Mouse (Mus musculus) megakaryocyte-erythroid progenitor cell, adult 5-6 weeks (primary cell): ENCODE measurements around the gene Syngr1. TPM values are rescaled to one million over a fixed set of nuclear protein-coding genes. Genes with fewer than 3 reads are reported as not detected.

Source experiments
- ATAC-seq: replicated peaks from 2 replicates; pipeline ENCODE4 v1.8.0; 2016; ENCODE audit warnings: mild to moderate bottlenecking, inconsistent platforms; ENCODE audit not compliant: severe bottlenecking, poor library complexity, low FRiP score, low TSS enrichment
- total RNA-seq, 2 experiments: library from RNA; stranded (forward) in 1 of 2; stranded (reverse) in 1 of 2; fragments of 200-1000, 215-1000 nt in 1 of 2; fragments of >200 nt in 1 of 2; fragmentation: Nextera tagmentation in 1 of 2; gene quantifications; 2 replicates each; pipeline ENCODE4 v1.2.3; 2014 to 2017

Syngr1 gene
- total RNA-seq, 2 experiments from 2014 or later: 7.0 to 18.1 TPM

- ATAC-seq: peak; percentile 83
Measured at GRCm38 (mm10) chr15:80083276-80083731, 7.8 kb upstream of the Syngr1 start.

GRCm38 (mm10) chr15:80083740-80084139 is 7.4 kb upstream of the Syngr1 start:
- peak; percentile 6 for ATAC-seq

- peak; percentile 67 for ATAC-seq
Measured at GRCm38 (mm10) chr15:80087406-80088012, 3.6 kb upstream of the Syngr1 start.

GRCm38 (mm10) chr15:80088637-80089036 is 2.5 kb upstream of the Syngr1 start:
- ATAC-seq: peak; percentile 59

GRCm38 (mm10) chr15:80090155-80090554 is 979 bp upstream of the Syngr1 start:
- ATAC-seq: no peak

DNA sequence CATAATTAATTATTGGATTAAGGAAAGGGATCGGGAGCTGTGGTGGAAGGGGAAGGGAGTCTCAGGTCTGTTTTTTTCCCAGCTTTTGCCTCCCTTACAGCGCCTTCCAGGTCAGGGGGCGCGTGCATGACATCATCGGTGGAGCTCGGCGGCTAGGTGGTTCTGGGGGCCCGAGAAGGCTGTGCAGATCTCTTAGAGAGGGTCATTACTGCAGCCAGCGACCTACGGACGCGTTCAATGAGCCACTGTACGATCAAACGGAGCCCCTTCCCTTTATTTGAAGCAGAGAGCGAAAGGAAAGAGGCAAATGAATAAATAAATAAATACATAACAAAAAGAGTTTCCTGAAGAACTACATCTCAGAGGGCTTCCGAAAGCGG is 403 bp upstream of the Syngr1 start:
- no peak for ATAC-seq

DNA sequence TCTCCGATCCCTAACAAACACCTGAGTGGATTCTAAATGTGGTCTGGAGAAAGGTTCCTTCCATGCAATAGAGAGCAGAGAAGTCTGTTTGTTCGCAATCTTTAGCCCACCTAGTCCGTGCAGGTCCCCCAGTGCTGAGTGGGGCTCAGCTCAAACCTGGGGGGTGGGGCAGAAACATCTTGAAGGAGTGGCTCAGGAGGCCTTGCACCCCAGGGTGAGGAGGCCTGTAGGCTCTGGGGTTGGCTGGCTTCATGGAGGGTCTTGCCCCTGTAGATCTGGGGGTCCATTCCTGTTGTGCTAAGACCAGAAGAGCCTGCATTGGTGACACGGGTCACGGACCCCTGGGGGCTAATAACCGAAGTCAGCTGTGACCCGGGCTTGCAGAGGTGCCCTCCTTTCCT is 907 bp downstream of the Syngr1 start:
- no peak for ATAC-seq

DNA sequence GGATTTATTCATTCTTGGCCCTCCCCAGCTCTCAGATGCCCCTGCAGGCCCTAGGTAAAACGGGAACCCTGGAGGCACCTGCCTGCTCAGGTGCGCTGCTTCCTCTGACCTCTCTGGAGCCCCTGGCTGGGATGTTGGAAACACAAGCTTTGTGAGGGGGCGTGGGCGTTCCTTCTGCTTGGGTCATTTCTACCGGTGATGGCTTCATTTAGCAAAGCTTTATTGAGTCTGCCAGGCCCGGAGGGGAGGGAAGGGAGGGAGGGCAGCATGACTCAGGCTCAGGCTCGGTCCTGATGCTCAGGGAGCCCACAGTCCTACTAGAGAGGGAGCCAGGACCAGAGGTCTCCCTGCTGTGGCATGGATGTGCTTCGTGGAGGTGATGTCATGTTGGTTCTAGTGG is 1.5 kb downstream of the Syngr1 start:
- ATAC-seq: no peak

DNA sequence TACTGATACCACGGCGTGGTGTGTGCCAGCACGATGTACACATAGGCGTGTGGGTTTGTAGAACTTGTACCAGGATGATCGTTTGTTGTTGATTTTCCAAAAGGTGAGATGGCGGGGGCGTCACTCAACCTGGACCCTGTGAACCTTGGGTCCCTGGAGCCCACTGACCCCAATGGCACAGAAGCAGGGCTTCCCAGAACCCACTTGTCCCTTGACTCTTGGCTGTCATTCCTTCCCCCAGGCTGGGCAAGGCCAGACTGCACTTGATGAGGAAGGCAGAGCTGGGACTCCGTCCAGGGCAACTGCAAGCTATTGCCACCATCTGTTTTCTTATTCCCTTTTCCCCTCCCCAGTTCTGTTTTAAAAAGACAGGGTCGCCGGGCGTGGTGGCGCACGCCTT is 3.1 kb downstream of the Syngr1 start:
- no peak for ATAC-seq

DNA sequence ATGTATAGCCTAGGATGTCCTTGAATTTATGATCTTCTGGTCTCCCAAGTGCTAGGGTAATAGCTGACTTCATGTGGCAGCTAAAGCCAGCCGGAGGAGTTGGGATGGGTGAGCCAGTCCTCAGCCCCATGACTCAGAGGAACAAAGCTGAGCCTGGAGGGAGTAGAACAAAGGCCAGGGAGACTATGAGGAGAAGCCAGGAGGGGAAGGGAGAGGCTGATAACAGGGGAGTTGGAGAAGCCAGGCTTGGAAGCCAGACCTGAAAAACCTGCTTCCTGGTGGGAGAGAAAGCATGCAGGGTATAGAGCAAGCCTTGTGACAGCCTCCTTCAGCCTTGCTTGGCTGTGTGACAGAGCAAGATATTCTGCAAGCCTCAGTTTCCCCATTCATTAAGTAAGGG is 4.5 kb downstream of the Syngr1 start:
- no peak for ATAC-seq

DNA sequence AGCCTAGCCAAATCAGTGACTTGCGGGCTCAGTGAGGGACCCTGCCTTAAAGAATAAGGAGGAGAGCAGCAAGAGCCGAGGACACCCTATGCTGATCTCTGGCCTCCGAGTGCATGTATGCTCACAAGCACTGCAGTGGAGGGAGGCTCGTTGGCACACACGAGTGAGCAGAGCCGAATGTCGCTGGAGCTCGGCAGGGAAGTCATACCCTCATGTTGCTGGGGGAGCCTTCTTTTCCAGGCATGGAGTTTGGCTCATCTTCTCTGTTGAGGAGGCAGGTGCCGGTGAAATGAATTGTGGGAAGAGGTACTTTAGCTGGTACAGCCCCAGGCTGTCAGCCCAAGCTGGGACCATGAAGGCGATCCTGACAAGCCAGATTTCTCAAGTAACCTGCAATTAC is 5.3 kb downstream of the Syngr1 start:
- no peak for ATAC-seq

- ATAC-seq: peak; percentile 86
Measured at GRCm38 (mm10) chr15:80096946-80097881, 6.1 kb downstream of the Syngr1 start.

DNA sequence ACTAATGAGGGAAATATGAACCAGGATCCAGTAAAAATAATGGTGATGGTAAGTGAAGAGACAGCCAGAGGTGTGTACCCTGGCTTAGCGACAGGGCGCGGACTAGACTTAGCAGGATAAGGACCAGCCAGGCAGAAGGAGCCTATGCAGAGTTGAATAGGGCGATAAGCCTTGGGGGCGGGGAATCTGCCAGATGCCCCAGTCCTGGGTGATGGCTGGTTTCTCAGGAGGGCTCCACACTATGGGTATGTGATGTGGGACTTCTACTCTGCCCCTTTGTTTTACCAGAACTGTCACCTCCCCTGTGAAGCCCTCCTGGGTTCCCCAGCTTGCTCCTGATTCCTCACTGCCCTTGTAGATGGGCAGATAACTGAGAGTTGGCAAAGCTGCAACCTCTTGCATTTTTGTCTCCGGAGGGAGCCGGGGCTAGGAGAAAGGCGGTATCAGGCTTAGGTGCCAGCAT is 6.9 kb downstream of the Syngr1 start:
- ATAC-seq: peak; percentile 74

DNA sequence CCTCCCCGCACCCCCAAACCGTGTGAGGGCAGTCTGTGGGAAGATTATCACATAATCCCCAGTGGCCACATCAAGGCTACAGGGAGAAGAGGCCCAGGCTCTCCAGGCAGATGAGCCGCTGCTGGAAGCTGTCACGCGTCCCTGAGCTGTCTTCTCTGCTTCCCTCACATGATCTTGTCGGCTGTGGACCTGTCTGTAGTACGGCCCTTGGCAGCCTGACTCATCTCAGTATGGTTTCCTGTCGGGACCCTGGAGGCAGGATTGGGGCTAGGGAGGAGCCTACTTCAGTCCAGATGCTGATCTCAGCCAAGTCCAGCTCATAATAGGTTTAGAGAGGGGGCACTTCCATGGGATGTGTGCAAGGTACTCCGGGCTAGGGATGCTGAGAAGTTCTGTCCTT is 7.7 kb downstream of the Syngr1 start:
- ATAC-seq: no peak

GRCm38 (mm10) chr15:80099477-80099876 is 8.3 kb downstream of the Syngr1 start:
- no peak for ATAC-seq

- no peak for ATAC-seq
Measured at GRCm38 (mm10) chr15:80100196-80100595, 9.1 kb downstream of the Syngr1 start.

- no peak for ATAC-seq
Measured at GRCm38 (mm10) chr15:80100871-80101270, 9.7 kb downstream of the Syngr1 start.

GRCm38 (mm10) chr15:80101503-80101902 is 10.4 kb downstream of the Syngr1 start:
- no peak for ATAC-seq

DNA sequence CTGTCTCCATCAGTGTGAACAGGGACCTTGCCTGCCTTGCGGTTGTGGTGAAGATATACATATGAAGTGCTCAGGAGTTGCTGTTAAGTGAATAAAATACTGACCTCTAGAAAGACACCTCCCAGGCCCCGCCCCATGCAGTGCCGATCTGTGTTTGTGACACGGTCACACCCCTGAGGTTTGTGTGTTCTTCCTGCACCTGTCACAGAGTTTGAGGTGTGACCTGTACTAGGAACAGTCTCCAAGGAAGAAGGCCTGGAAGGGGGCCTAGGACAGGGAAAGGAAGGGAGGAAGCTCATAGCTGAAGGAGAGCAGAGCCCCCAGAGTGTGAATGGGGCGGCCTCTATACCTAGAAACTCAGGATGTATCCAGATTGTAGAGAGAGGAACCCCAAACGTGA is 11.4 kb downstream of the Syngr1 start:
- no peak for ATAC-seq

DNA sequence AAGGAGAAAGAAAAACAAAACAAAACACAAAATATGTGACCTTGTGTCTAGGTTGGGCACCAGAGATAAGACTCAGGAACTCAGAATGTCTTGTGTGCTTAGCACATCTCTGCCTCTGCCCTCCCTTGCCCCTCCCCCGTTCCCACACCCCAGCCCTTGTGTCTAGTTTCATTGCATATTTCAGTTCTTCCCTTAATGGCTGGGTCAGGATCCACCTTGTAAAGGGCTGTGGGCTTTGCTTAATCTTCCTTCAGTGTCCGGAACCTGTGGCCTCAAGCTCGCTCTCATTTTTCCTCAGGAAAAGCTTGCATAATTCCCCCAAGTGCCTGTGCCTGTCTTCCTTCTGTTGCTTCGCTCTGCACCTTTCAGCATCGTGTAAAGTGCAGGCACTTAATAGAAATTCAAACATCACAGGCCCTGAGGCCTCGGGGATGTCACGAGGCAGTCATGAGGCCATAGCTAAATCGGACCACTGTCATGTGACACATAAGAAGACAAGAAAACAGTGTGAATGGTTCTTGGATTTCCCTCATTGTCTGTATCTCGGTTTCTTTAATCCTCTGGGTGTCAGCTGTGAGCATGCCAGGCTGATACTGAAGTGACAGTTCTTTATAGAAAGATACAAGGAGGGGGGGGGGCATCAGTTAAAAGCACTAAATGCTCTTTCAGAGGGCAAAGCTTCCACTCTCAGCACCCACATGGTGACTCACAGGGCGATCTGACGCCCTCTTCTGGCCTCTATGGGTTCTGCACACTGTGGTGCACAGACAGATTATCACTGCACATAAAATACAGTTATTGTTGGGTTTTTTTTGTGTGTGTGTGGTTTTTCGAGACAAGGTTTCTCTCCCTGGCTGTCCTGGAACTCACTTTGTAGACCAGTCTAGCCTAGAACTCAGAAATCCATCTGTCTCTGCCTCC is 14.6 kb downstream of the Syngr1 start:
- ATAC-seq: peak; percentile 41; the same call in 1 of the 2 replicates
